Mouse (Mus musculus): Measurements from ENCODE around the gene Olfr1371.

DNA sequence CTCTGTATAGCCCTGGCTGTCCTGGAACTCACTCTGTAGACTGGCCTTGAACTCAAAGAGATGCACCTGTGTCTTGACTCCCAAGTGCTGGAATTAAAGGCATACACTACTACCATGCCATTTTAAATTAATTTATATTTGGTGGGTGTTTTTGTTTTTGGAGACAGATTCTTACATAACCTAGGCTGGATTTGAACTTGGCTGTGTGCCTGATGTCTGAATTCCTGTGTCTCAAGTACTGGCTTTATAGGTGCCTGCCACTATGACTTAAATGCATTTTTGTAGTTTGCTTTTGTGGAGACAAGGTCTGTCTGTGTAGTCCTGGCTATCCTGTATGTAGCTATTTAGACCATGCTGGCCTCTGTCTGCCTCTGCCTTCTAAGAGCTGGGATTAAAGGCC is 20.7 kb upstream of the Olfr1371 start:
- no peak for TF ChIP-seq CTCF (IDR thresholded peaks at IDR 0.05; ENCODE audit: low read depth)
- TF ChIP-seq EP300 (optimal IDR thresholded peaks at IDR 0.05) = no peak

Measured in stomach, postnatal 0 days (tissue).